Mouse (Mus musculus): ENCODE results near the gene Tm2d3. TPM values are rescaled to one million over a fixed set of nuclear protein-coding genes. Genes with fewer than 3 reads are reported as not detected.

Tm2d3 gene
- total and polyA plus RNA-seq, 2 experiments from 2014 or later, result 17.7 to 39.5 TPM

GRCm38 (mm10) chr7:65650662-65651061 lies 40.3 kb upstream of the Tm2d3 start:
- H3K27me3 ChIP-seq (ENCODE audit: control insufficient read depth, insufficient read depth, low read length), result no peaks in the 10 kb centered on the region
- TF ChIP-seq EP300 (IDR thresholded peaks at IDR 0.05; ENCODE audit: low read depth) (no peak), CTCF (IDR thresholded peaks at IDR 0.05; ENCODE audit: low read depth) (no peak)
- no peak overlapping the region for H3K4me2 ChIP-seq (ENCODE audit: low read depth, low read length)
- H3K4me1 ChIP-seq (ENCODE audit: control insufficient read depth, insufficient read depth), result no peaks in the 10 kb centered on the region; the same call in 1 of the 2 replicates
- ATAC-seq (ENCODE audit: insufficient read depth, low read depth) (no peak), DNase-seq (ENCODE audit: low spot score) (no peak)
- H3K4me3 ChIP-seq (ENCODE audit: low read depth, low read length), result no peak overlapping the region
- 91% methylated on average over 4 of the region's 4 CpGs for WGBS
- no peak overlapping the region for H3K27ac ChIP-seq (ENCODE audit: low read depth)
- H3K36me3 ChIP-seq (replicated peaks; ENCODE audit: control insufficient read depth, insufficient read depth, low read length), result peaks cover 57% of the 10 kb centered on the region
- no peak overlapping the region for H3K9ac ChIP-seq (replicated peaks; ENCODE audit: low read depth, low read length)
- H3K9me3 ChIP-seq (replicated peaks; ENCODE audit: control insufficient read depth, low read length), result peaks cover 8% of the 10 kb centered on the region; the same call in 1 of the 2 replicates

GRCm38 (mm10) chr7:65657490-65658120 lies 33.4 kb upstream of the Tm2d3 start:
- no peak overlapping the region for H3K9ac ChIP-seq (replicated peaks; ENCODE audit: low read depth, low read length)
- H3K27ac ChIP-seq (ENCODE audit: low read depth), result no peak overlapping the region
- H3K4me2 ChIP-seq (ENCODE audit: low read depth, low read length), result no peak overlapping the region
- WGBS, result 87% methylated on average over 2 of the region's 2 CpGs
- H3K4me1 ChIP-seq (ENCODE audit: control insufficient read depth, insufficient read depth), result no peaks in the 10 kb centered on the region
- H3K9me3 ChIP-seq (replicated peaks; ENCODE audit: control insufficient read depth, low read length), result no peaks in the 10 kb centered on the region
- peaks cover 42% of the 10 kb centered on the region for H3K36me3 ChIP-seq (replicated peaks; ENCODE audit: control insufficient read depth, insufficient read depth, low read length)
- DNase-seq (ENCODE audit: low spot score) (no peak), ATAC-seq (ENCODE audit: insufficient read depth, low read depth) (no peak)
- no peaks in the 10 kb centered on the region for H3K27me3 ChIP-seq (ENCODE audit: control insufficient read depth, insufficient read depth, low read length)
- no peak for TF ChIP-seq CTCF (IDR thresholded peaks at IDR 0.05; ENCODE audit: low read depth)
- TF ChIP-seq EP300 (IDR thresholded peaks at IDR 0.05; ENCODE audit: low read depth), result no peak
- no peak overlapping the region for H3K4me3 ChIP-seq (ENCODE audit: low read depth, low read length)

DNA sequence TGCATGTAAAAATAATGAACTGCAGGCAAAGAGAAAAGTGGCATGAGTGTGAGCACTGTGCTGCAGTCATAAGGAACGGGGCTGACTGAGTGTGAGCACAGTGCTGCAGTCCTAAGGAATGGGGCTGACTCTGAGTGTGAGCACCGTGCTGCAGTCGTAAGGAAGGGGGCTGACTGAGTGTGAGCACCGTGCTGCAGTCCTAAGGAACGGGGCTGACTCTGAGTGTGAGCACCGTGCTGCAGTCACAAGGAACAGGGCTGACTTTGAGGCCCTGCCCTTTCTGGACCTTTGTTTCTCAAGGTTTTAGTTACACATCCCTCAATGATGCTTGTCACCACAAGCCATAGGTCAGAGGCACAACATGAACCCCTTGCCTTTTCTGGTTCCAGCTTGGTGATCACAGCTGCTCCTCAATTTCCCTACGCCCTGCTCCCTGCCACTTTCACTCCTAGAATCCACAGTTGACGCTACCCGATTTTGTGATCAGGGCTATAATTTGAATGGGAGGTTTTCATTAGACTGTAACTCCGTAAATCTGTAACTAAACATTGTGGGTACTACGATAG lies 27.7 kb upstream of the Tm2d3 start:
- Histone ChIP-seq H3K27me3 (ENCODE audit: control insufficient read depth, insufficient read depth, low read length) (no peaks in the 10 kb centered on the region), H3K36me3 (replicated peaks; ENCODE audit: control insufficient read depth, insufficient read depth, low read length) (peaks cover 41% of the 10 kb centered on the region), H3K9ac (replicated peaks; ENCODE audit: low read depth, low read length) (no peak overlapping the region), H3K27ac (ENCODE audit: low read depth) (no peak overlapping the region), H3K4me2 (ENCODE audit: low read depth, low read length) (no peak overlapping the region), H3K9me3 (replicated peaks; ENCODE audit: control insufficient read depth, low read length) (no peaks in the 10 kb centered on the region), H3K4me1 (ENCODE audit: control insufficient read depth, insufficient read depth) (no peaks in the 10 kb centered on the region), H3K4me3 (ENCODE audit: low read depth, low read length) (no peak overlapping the region)
- ATAC-seq (ENCODE audit: insufficient read depth, low read depth) (no peak), DNase-seq (ENCODE audit: low spot score) (no peak)
- no peak for TF ChIP-seq CTCF (IDR thresholded peaks at IDR 0.05; ENCODE audit: low read depth)
- TF ChIP-seq EP300 (IDR thresholded peaks at IDR 0.05; ENCODE audit: low read depth), result no peak
- WGBS, result 80% methylated on average over 11 of the region's 11 CpGs

- no peaks in the 10 kb centered on the region for H3K27me3 ChIP-seq (ENCODE audit: control insufficient read depth, insufficient read depth, low read length)
- H3K9me3 ChIP-seq (replicated peaks; ENCODE audit: control insufficient read depth, low read length), result no peaks in the 10 kb centered on the region
- H3K27ac ChIP-seq (ENCODE audit: low read depth), result no peak overlapping the region
- no peak overlapping the region for H3K9ac ChIP-seq (replicated peaks; ENCODE audit: low read depth, low read length)
- TF ChIP-seq EP300 (IDR thresholded peaks at IDR 0.05; ENCODE audit: low read depth) (no peak), CTCF (IDR thresholded peaks at IDR 0.05; ENCODE audit: low read depth) (no peak)
- H3K4me3 ChIP-seq (ENCODE audit: low read depth, low read length), result no peak overlapping the region
- 53% methylated on average over 14 of the region's 14 CpGs for WGBS
- no peak overlapping the region; the same call in 1 of the 2 replicates for H3K4me2 ChIP-seq (ENCODE audit: low read depth, low read length)
- no peaks in the 10 kb centered on the region for H3K4me1 ChIP-seq (ENCODE audit: control insufficient read depth, insufficient read depth)
- ATAC-seq (ENCODE audit: insufficient read depth, low read depth), result no peak
- no peak for DNase-seq (ENCODE audit: low spot score)
- peaks cover 41% of the 10 kb centered on the region for H3K36me3 ChIP-seq (replicated peaks; ENCODE audit: control insufficient read depth, insufficient read depth, low read length)
Measured at GRCm38 (mm10) chr7:65663886-65664285, 27.1 kb upstream of the Tm2d3 start.

DNA sequence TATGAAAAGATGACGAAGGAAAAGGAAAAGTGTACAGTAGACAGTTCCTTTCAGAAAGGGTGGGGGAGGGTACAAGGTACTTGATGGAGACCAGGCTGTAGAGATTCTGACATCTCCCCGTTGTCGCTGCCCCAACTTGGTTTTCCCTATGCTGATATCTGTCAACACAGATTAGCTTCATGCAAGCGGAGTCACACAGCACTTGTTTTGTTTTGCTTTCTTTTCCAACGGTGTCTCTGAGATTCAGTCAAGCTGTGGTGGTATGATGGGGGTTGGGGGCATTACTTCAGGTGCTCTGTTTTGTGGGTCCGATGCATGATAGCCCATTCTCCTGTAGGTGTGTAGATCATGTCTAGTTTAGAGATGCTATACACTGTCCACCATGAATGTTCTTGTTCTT lies 23.5 kb upstream of the Tm2d3 start:
- H3K27me3 ChIP-seq (ENCODE audit: control insufficient read depth, insufficient read depth, low read length), result no peaks in the 10 kb centered on the region
- no peak for TF ChIP-seq CTCF (IDR thresholded peaks at IDR 0.05; ENCODE audit: low read depth)
- TF ChIP-seq EP300 (IDR thresholded peaks at IDR 0.05; ENCODE audit: low read depth), result no peak
- H3K9ac ChIP-seq (replicated peaks; ENCODE audit: low read depth, low read length), result no peak overlapping the region
- no peaks in the 10 kb centered on the region for H3K4me1 ChIP-seq (ENCODE audit: control insufficient read depth, insufficient read depth)
- H3K36me3 ChIP-seq (replicated peaks; ENCODE audit: control insufficient read depth, insufficient read depth, low read length), result peaks cover 43% of the 10 kb centered on the region
- H3K27ac ChIP-seq (ENCODE audit: low read depth), result no peak overlapping the region
- ATAC-seq (ENCODE audit: insufficient read depth, low read depth), result no peak
- DNase-seq (ENCODE audit: low spot score), result no peak
- H3K4me2 ChIP-seq (ENCODE audit: low read depth, low read length), result no peak overlapping the region
- 78% methylated on average over 6 of the region's 6 CpGs for WGBS
- H3K4me3 ChIP-seq (ENCODE audit: low read depth, low read length), result no peak overlapping the region
- no peaks in the 10 kb centered on the region for H3K9me3 ChIP-seq (replicated peaks; ENCODE audit: control insufficient read depth, low read length)

DNA sequence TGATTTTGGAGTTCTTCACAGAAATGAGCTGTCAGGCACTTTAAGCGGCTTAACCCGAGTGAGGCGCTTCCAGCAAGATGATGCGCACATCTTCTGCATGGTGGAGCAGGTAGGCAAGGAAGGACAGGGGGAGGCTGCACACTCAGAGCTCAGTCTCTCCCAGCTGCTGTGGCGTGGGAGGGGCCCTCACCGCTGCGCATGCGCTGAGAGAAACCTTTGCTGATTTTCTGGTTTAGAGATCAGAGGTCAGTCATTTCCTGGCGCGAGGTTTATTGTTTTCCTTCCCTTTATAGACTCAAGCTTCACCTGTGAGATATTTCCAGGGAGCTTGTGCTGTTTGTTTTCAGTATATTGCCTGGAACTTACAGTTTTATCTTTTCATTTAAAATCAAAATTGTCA lies 12.9 kb upstream of the Tm2d3 start:
- Histone ChIP-seq H3K4me2 (ENCODE audit: low read depth, low read length) (no peak overlapping the region), H3K9me3 (replicated peaks; ENCODE audit: control insufficient read depth, low read length) (no peaks in the 10 kb centered on the region), H3K9ac (replicated peaks; ENCODE audit: low read depth, low read length) (no peak overlapping the region), H3K27ac (ENCODE audit: low read depth) (no peak overlapping the region), H3K27me3 (ENCODE audit: control insufficient read depth, insufficient read depth, low read length) (no peaks in the 10 kb centered on the region), H3K4me3 (ENCODE audit: low read depth, low read length) (no peak overlapping the region), H3K4me1 (ENCODE audit: control insufficient read depth, insufficient read depth) (no peaks in the 10 kb centered on the region), H3K36me3 (replicated peaks; ENCODE audit: control insufficient read depth, insufficient read depth, low read length) (peaks cover 42% of the 10 kb centered on the region)
- WGBS, result 73% methylated on average over 10 of the region's 10 CpGs
- DNase-seq (ENCODE audit: low spot score) (no peak), ATAC-seq (ENCODE audit: insufficient read depth, low read depth) (no peak)
- TF ChIP-seq EP300 (IDR thresholded peaks at IDR 0.05; ENCODE audit: low read depth) (no peak), CTCF (IDR thresholded peaks at IDR 0.05; ENCODE audit: low read depth) (no peak)

All from heart, postnatal 0 days (tissue).